Mouse (Mus musculus): ENCODE results near the gene Clcf1. TPM values are rescaled to one million over a fixed set of nuclear protein-coding genes. Genes with fewer than 3 reads are reported as not detected.

The Clcf1 gene
- polyA plus RNA-seq, 2 experiments, result 8.7 to 42.8 TPM

DNA sequence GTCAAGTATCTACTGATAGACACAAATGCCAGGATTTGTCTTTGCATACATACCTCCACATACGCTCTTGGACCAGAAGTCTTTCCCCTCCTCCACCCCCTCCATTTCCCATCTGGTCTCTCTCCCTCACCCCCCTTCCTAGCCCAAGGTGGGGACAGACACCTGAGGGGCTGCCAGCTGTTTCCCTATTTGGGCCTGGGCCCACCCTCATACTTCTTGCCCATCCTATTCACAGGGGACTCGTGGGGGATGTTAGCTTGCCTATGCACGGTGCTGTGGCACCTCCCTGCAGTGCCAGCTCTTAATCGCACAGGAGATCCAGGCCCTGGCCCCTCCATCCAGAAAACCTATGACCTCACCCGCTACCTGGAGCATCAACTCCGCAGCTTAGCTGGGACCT is 5.9 kb downstream of the Clcf1 start:
- Histone ChIP-seq H3K4me1 (ENCODE audit: control insufficient read depth, insufficient read depth, low read length) (peaks cover 40% of the 10 kb centered on the region), H3K9me3 (ENCODE audit: control insufficient read depth, low read length) (no peaks in the 10 kb centered on the region), H3K27ac (replicated peaks; ENCODE audit: low read depth, low read length) (no peak overlapping the region), H3K36me3 (ENCODE audit: control insufficient read depth, insufficient read depth, low read length) (peaks cover 14% of the 10 kb centered on the region), H3K9ac (ENCODE audit: low read depth, low read length, severe bottlenecking) (0 out of 2 replicates have a peak overlapping the region, but pooled peaks have one; percentile 25), H3K4me3 (replicated peaks; ENCODE audit: low read length) (no peak overlapping the region), H3K27me3 (ENCODE audit: control insufficient read depth, insufficient read depth, low read length) (no peaks in the 10 kb centered on the region), H3K4me2 (replicated peaks; ENCODE audit: low read depth, low read length, severe bottlenecking) (no peak overlapping the region)
- no peak for ATAC-seq (ENCODE audit: low FRiP score, low read depth)
- WGBS, result 81% methylated on average over 6 of the region's 6 CpGs
- no peak for DNase-seq (ENCODE audit: low spot score)
- TF ChIP-seq POLR2A (IDR thresholded peaks at IDR 0.05; ENCODE audit: borderline replicate concordance, extremely low read depth, insufficient read depth, insufficient read length), result no peak

GRCm38 (mm10) chr19:4220416-4220815 is 6.4 kb downstream of the Clcf1 start:
- WGBS, result 29% methylated on average over 4 of the region's 4 CpGs
- Histone ChIP-seq H3K27ac (replicated peaks; ENCODE audit: low read depth, low read length) (no peak overlapping the region), H3K4me2 (replicated peaks; ENCODE audit: low read depth, low read length, severe bottlenecking) (no peak overlapping the region), H3K9me3 (ENCODE audit: control insufficient read depth, low read length) (no peaks in the 10 kb centered on the region), H3K9ac (ENCODE audit: low read depth, low read length, severe bottlenecking) (peak overlapping the region; percentile 25; the same call in 1 of the 2 replicates), H3K36me3 (ENCODE audit: control insufficient read depth, insufficient read depth, low read length) (peaks cover 14% of the 10 kb centered on the region), H3K4me1 (ENCODE audit: control insufficient read depth, insufficient read depth, low read length) (peaks cover 40% of the 10 kb centered on the region), H3K4me3 (replicated peaks; ENCODE audit: low read length) (no peak overlapping the region), H3K27me3 (ENCODE audit: control insufficient read depth, insufficient read depth, low read length) (no peaks in the 10 kb centered on the region)
- DNase-seq (ENCODE audit: low spot score), result no peak
- no peak for TF ChIP-seq POLR2A (IDR thresholded peaks at IDR 0.05; ENCODE audit: borderline replicate concordance, extremely low read depth, insufficient read depth, insufficient read length)
- ATAC-seq (ENCODE audit: low FRiP score, low read depth), result no peak

DNA sequence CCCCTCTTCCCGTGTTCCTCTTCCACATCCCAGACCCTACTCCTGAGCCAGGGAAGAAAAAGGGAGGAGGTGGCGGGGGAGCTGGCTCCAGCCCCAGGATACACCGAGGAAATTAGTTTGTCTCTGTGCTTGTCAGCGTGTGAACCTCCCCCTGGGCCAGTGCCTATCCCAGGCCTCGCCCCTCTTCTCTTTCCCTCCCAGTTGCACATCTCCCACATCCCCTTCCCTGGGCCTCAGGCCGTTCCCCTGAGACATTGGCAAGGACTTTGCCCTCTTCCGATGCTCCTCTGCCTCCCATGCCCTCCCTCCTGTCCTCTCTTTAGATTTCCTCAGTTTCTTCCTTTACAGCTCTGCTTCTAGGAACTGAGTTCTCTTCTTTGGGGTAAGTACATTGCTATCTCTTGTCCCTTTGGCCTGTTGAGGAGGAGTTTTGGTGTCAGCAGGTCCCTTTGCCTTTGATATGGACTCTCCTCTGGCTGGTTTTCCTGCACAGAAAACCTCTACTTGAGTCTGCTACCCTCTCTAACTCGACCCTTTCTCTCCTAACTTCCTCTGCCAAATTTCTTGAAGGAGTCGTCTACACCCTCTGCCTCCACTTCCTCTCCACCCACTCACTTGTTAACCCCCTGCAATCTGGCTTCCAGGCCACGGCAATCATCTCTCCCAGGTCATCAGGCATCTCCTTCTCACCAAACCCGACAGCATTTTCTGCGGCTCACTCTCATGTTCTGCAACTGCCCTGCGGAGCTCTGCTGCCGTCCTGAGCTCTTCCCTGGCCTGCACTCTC is 7.1 kb downstream of the Clcf1 start:
- H3K9ac ChIP-seq (ENCODE audit: low read depth, low read length, severe bottlenecking), result no peak overlapping the region; the same call in 1 of the 2 replicates
- DNase-seq (ENCODE audit: low spot score), result no peak
- no peak overlapping the region for H3K4me2 ChIP-seq (replicated peaks; ENCODE audit: low read depth, low read length, severe bottlenecking)

GRCm38 (mm10) chr19:4222165-4222564 is 8.1 kb downstream of the Clcf1 start:
- TF ChIP-seq POLR2A (IDR thresholded peaks at IDR 0.05; ENCODE audit: borderline replicate concordance, extremely low read depth, insufficient read depth, insufficient read length), result no peak
- Histone ChIP-seq H3K4me1 (ENCODE audit: control insufficient read depth, insufficient read depth, low read length) (peaks cover 26% of the 10 kb centered on the region), H3K27ac (replicated peaks; ENCODE audit: low read depth, low read length) (no peak overlapping the region; the same call in 1 of the 2 replicates), H3K4me2 (replicated peaks; ENCODE audit: low read depth, low read length, severe bottlenecking) (no peak overlapping the region), H3K9me3 (ENCODE audit: control insufficient read depth, low read length) (no peaks in the 10 kb centered on the region), H3K27me3 (ENCODE audit: control insufficient read depth, insufficient read depth, low read length) (no peaks in the 10 kb centered on the region), H3K36me3 (ENCODE audit: control insufficient read depth, insufficient read depth, low read length) (peaks cover 14% of the 10 kb centered on the region), H3K9ac (ENCODE audit: low read depth, low read length, severe bottlenecking) (no peak overlapping the region), H3K4me3 (replicated peaks; ENCODE audit: low read length) (no peak overlapping the region)
- ATAC-seq (ENCODE audit: low FRiP score, low read depth) (no peak), DNase-seq (ENCODE audit: low spot score) (no peak)
- WGBS, result 74% methylated on average over 9 of the region's 11 CpGs

More for the DNA sequence above, 7.1 kb downstream of the Clcf1 start:
- H3K4me3 ChIP-seq (replicated peaks; ENCODE audit: low read length), result no peak overlapping the region
- peaks cover 14% of the 10 kb centered on the region for H3K36me3 ChIP-seq (ENCODE audit: control insufficient read depth, insufficient read depth, low read length)
- TF ChIP-seq POLR2A (IDR thresholded peaks at IDR 0.05; ENCODE audit: borderline replicate concordance, extremely low read depth, insufficient read depth, insufficient read length), result no peak
- H3K27me3 ChIP-seq (ENCODE audit: control insufficient read depth, insufficient read depth, low read length), result no peaks in the 10 kb centered on the region
- H3K4me1 ChIP-seq (ENCODE audit: control insufficient read depth, insufficient read depth, low read length), result peaks cover 36% of the 10 kb centered on the region
- H3K27ac ChIP-seq (replicated peaks; ENCODE audit: low read depth, low read length), result no peak overlapping the region
- no peak for ATAC-seq (ENCODE audit: low FRiP score, low read depth)
- WGBS, result 35% methylated on average over 14 of the region's 14 CpGs
- no peaks in the 10 kb centered on the region for H3K9me3 ChIP-seq (ENCODE audit: control insufficient read depth, low read length)

DNA sequence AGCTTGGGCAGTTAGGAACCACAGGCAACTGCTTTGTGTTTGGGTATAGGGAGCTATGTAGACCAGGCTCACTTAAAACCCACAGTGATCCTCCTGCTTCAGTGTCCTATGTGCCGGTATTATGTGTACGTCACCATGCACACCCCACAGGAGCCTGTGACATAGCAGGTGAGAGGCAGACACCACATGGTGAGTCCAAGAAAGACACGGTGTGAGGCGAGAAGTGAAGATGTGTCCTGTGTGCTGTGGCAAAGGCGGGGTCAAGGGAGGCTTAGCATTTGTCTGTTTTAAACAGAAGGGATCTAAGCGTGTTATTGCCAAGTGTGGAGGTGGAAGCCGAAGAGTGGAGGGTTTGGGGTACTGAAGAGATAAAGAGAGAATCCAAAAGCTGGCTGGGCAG is 12.7 kb downstream of the Clcf1 start:
- ATAC-seq (ENCODE audit: low FRiP score, low read depth) (no peak), DNase-seq (ENCODE audit: low spot score) (no peak)
- Histone ChIP-seq H3K9ac (ENCODE audit: low read depth, low read length, severe bottlenecking) (no peak overlapping the region), H3K36me3 (ENCODE audit: control insufficient read depth, insufficient read depth, low read length) (peaks cover 14% of the 10 kb centered on the region), H3K4me3 (replicated peaks; ENCODE audit: low read length) (no peak overlapping the region), H3K4me2 (replicated peaks; ENCODE audit: low read depth, low read length, severe bottlenecking) (no peak overlapping the region), H3K4me1 (ENCODE audit: control insufficient read depth, insufficient read depth, low read length) (0 out of 2 replicates have a peak, but pooled peaks cover 4% of the 10 kb centered on the region), H3K27me3 (ENCODE audit: control insufficient read depth, insufficient read depth, low read length) (no peaks in the 10 kb centered on the region), H3K9me3 (ENCODE audit: control insufficient read depth, low read length) (no peaks in the 10 kb centered on the region), H3K27ac (replicated peaks; ENCODE audit: low read depth, low read length) (no peak overlapping the region)
- TF ChIP-seq POLR2A (IDR thresholded peaks at IDR 0.05; ENCODE audit: borderline replicate concordance, extremely low read depth, insufficient read depth, insufficient read length), result no peak
- WGBS, result 88% methylated on average over 7 of the region's 7 CpGs

Measured in limb, embryonic 14.5 days (tissue).